Comparison of ENCODE assay signal across 25 mouse cellular contexts in genomic region chr10:120901746-120902145, GRCm38 (mm10). TPM values are rescaled to one million over a fixed set of nuclear protein-coding genes. Genes with fewer than 3 reads are reported as not detected.
DNase-seq lines count a peak whose midpoint lies in the region; ATAC-seq and TF ChIP-seq lines count a peak whose summit lies in the region.
"Had no signal": no experiment of that assay in that cellular context is flagged by ENCODE, and none has a peak within 500 bp of the region (broad histone marks: within the 10 kb centered on the region; RNA-seq: fewer than 3 reads in every experiment).

No protein-coding gene starts in this region.

- ATAC-seq in heart, embryonic 12.5 days (ENCODE audit: insufficient number of reproducible peaks, low FRiP score) = no peak
- ATAC-seq in intestine, embryonic 16.5 days = no peak
- ATAC-seq in intestine, embryonic 15.5 days = no peak
- ATAC-seq in lung, embryonic 16.5 days (ENCODE audit: low read depth) = no peak; the same call in none of the 2 replicates
- ATAC-seq in lung, postnatal 0 days = no peak
- ATAC-seq: CD4-positive, CD25-positive, alpha-beta regulatory T cell, adult 4 months; forebrain, embryonic 14.5 days had no signal

- H3K27ac ChIP-seq in heart, embryonic 12.5 days (ENCODE audit: poor library complexity, severe bottlenecking) = no peak overlapping the region
- H3K27ac ChIP-seq in intestine, embryonic 16.5 days (ENCODE audit: low read length) = 0 out of 2 replicates have a peak overlapping the region, but pooled peaks have one; percentile 23
- no peak overlapping the region for H3K27ac ChIP-seq in intestine, embryonic 15.5 days
- H3K27ac ChIP-seq in lung, embryonic 16.5 days (ENCODE audit: low read length) = peak overlapping the region; percentile 15; the same call in 1 of the 2 replicates
- H3K27ac ChIP-seq in lung, postnatal 0 days (ENCODE audit: low read length) = no peak overlapping the region
- H3K27ac ChIP-seq: embryonic facial prominence, embryonic 15.5 days; forebrain, embryonic 10.5 days; gastrocnemius, adult 2 months; hindbrain, embryonic 13.5 days had no signal

- H3K27me3 ChIP-seq in heart, embryonic 12.5 days (replicated peaks) = no peaks in the 10 kb centered on the region
- H3K27me3 ChIP-seq in intestine, embryonic 16.5 days (replicated peaks; ENCODE audit: control insufficient read depth, insufficient read depth, low read length) = peaks cover 5% of the 10 kb centered on the region; the same call in 1 of the 2 replicates
- peaks cover 7% of the 10 kb centered on the region; the same call in 1 of the 2 replicates for H3K27me3 ChIP-seq in intestine, embryonic 15.5 days (replicated peaks)
- H3K27me3 ChIP-seq in lung, embryonic 16.5 days (ENCODE audit: control insufficient read depth, insufficient read depth, low read depth, low read length) = no peaks in the 10 kb centered on the region
- no peaks in the 10 kb centered on the region for H3K27me3 ChIP-seq in lung, postnatal 0 days (replicated peaks; ENCODE audit: insufficient read depth, low read length)
- H3K27me3 ChIP-seq: embryonic facial prominence, embryonic 15.5 days; heart, embryonic 13.5 days had no signal

- no peak overlapping the region for H3K4me3 ChIP-seq in heart, embryonic 12.5 days
- no peak overlapping the region for H3K4me3 ChIP-seq in intestine, embryonic 16.5 days (ENCODE audit: low read length)
- no peak overlapping the region for H3K4me3 ChIP-seq in intestine, embryonic 15.5 days (replicated peaks)
- H3K4me3 ChIP-seq in lung, embryonic 16.5 days (ENCODE audit: low read length) = no peak overlapping the region
- H3K4me3 ChIP-seq in lung, postnatal 0 days (ENCODE audit: low read depth, low read length) = no peak overlapping the region
- H3K4me3 ChIP-seq: embryonic facial prominence, embryonic 15.5 days; erythroblast, embryonic 14.5 days; forebrain, embryonic 10.5 days; gastrocnemius, adult 2 months; heart, embryonic 13.5 days; hindbrain, embryonic 13.5 days had no signal

- H3K4me2 ChIP-seq in heart, embryonic 12.5 days = no peak overlapping the region
- H3K4me2 ChIP-seq in intestine, embryonic 16.5 days (ENCODE audit: low read depth, low read length) = no peak overlapping the region
- no peak overlapping the region for H3K4me2 ChIP-seq in intestine, embryonic 15.5 days (replicated peaks)
- no peak overlapping the region for H3K4me2 ChIP-seq in lung, embryonic 16.5 days (ENCODE audit: low read depth, low read length)
- H3K4me2 ChIP-seq in lung, postnatal 0 days (replicated peaks; ENCODE audit: low read depth, low read length) = no peak overlapping the region
- H3K4me2 ChIP-seq: embryonic facial prominence, embryonic 15.5 days; hindbrain, embryonic 13.5 days had no signal

- WGBS in heart, embryonic 12.5 days = 55% methylated on average over 9 of the region's 9 CpGs
- 53% methylated on average over 9 of the region's 9 CpGs for WGBS in intestine, embryonic 16.5 days
- 56% methylated on average over 9 of the region's 9 CpGs for WGBS in intestine, embryonic 15.5 days
- WGBS in lung, embryonic 16.5 days = 32% methylated on average over 9 of the region's 9 CpGs
- 55% methylated on average over 9 of the region's 9 CpGs for WGBS in lung, postnatal 0 days

- DNase-seq in heart, adult 11 months = peak; percentile 84
- DNase-seq in lung, postnatal 0 days (ENCODE audit: low spot score) = no peak
- peak; percentile 94 for DNase-seq in MN1 (ENCODE audit: low spot score)
- DNase-seq: adrenal gland, postnatal 10 days; B cell, adult 2 months; cerebellum, adult 11 months; cerebellum, adult 8-10 months; cerebellum, postnatal 14 days; embryo, embryonic 11 days; gastrocnemius, adult 2 months; gastrocnemius, postnatal 25 days; heart, postnatal 10 days; heart, postnatal 4 days had no signal

- no peak for TF ChIP-seq EP300 in lung, postnatal 0 days (IDR thresholded peaks at IDR 0.05)

- no peaks in the 10 kb centered on the region for H3K9me3 ChIP-seq in heart, embryonic 12.5 days (replicated peaks)
- no peaks in the 10 kb centered on the region for H3K9me3 ChIP-seq in intestine, embryonic 16.5 days (ENCODE audit: control insufficient read depth, low read length)
- H3K9me3 ChIP-seq in intestine, embryonic 15.5 days = no peaks in the 10 kb centered on the region
- H3K9me3 ChIP-seq in lung, embryonic 16.5 days (ENCODE audit: control insufficient read depth, low read length) = no peaks in the 10 kb centered on the region
- H3K9me3 ChIP-seq in lung, postnatal 0 days (ENCODE audit: low read length) = no peaks in the 10 kb centered on the region
- H3K9me3 ChIP-seq: embryonic facial prominence, embryonic 15.5 days; heart, embryonic 13.5 days had no signal

- no peak overlapping the region for H3K9ac ChIP-seq in heart, embryonic 12.5 days
- no peak overlapping the region for H3K9ac ChIP-seq in intestine, embryonic 16.5 days (ENCODE audit: low read depth, low read length)
- no peak overlapping the region for H3K9ac ChIP-seq in intestine, embryonic 15.5 days
- no peak overlapping the region for H3K9ac ChIP-seq in lung, embryonic 16.5 days (ENCODE audit: low read length)
- H3K9ac ChIP-seq in lung, postnatal 0 days (replicated peaks; ENCODE audit: low read depth) = no peak overlapping the region
- H3K9ac ChIP-seq: embryonic facial prominence, embryonic 15.5 days; heart, embryonic 13.5 days; hindbrain, embryonic 13.5 days had no signal

- H3K36me3 ChIP-seq in heart, embryonic 12.5 days = peaks cover 11% of the 10 kb centered on the region
- no peaks in the 10 kb centered on the region for H3K36me3 ChIP-seq in intestine, embryonic 16.5 days (ENCODE audit: control insufficient read depth, insufficient read depth, low read length)
- H3K36me3 ChIP-seq in intestine, embryonic 15.5 days = no peaks in the 10 kb centered on the region
- H3K36me3 ChIP-seq in lung, embryonic 16.5 days (ENCODE audit: control insufficient read depth, insufficient read depth, low read length) = no peaks in the 10 kb centered on the region
- H3K36me3 ChIP-seq in lung, postnatal 0 days (ENCODE audit: insufficient read depth, low read length) = no peaks in the 10 kb centered on the region
- H3K36me3 ChIP-seq: embryonic facial prominence, embryonic 15.5 days; forebrain, embryonic 10.5 days; G1E had no signal

- peaks cover 35% of the 10 kb centered on the region for H3K4me1 ChIP-seq in heart, embryonic 12.5 days (replicated peaks)
- peaks cover 7% of the 10 kb centered on the region; the same call in 1 of the 2 replicates for H3K4me1 ChIP-seq in intestine, embryonic 16.5 days (ENCODE audit: control insufficient read depth, insufficient read depth, low read length)
- 0 out of 2 replicates have a peak, but pooled peaks cover 7% of the 10 kb centered on the region for H3K4me1 ChIP-seq in intestine, embryonic 15.5 days (replicated peaks)
- H3K4me1 ChIP-seq in lung, embryonic 16.5 days (replicated peaks; ENCODE audit: control insufficient read depth, insufficient read depth, low read length) = peaks cover 27% of the 10 kb centered on the region
- H3K4me1 ChIP-seq in lung, postnatal 0 days (ENCODE audit: insufficient read depth, low read depth, low read length) = no peaks in the 10 kb centered on the region; the same call in 1 of the 2 replicates

- TF ChIP-seq CTCF in lung, postnatal 0 days (IDR thresholded peaks at IDR 0.05) = no peak

RNA-seq across cellular contexts. Expression of gene Msrb3, which starts 2.8 kb away (rescaled TPM):
- 24.1 and 25.9 TPM in 2 replicates for polyA plus RNA-seq in heart, embryonic 12.5 days (2016; fragmentation: Nextera tagmentation; extraction: Ambion mirVana)
- polyA plus RNA-seq in intestine, embryonic 16.5 days (2015; fragmentation: Nextera tagmentation; extraction: Ambion mirVana) = 11.2 and 14.0 TPM in 2 replicates
- 13.1 and 16.6 TPM in 2 replicates for polyA plus RNA-seq in intestine, embryonic 15.5 days (2015; fragmentation: Nextera tagmentation; extraction: Ambion mirVana)
- polyA plus RNA-seq in lung, embryonic 16.5 days (2015; fragmentation: Nextera tagmentation; extraction: Ambion mirVana) = 12.4 and 14.0 TPM in 2 replicates
- polyA plus RNA-seq in lung, postnatal 0 days (2015; fragmentation: Nextera tagmentation; extraction: Ambion mirVana) = 18.5 and 18.8 TPM in 2 replicates
- polyA plus RNA-seq: erythroblast, embryonic 14.5 days; G1E had no signal

Comparison
In these comparisons a context has a peak if more than half of its experiments do, and no peak if none do; other contexts are left out.
1. H3K27ac ChIP-seq: peak in intestine, embryonic 16.5 days (single experiment) and lung, embryonic 16.5 days (single experiment); none in heart, embryonic 12.5 days (single experiment), intestine, embryonic 15.5 days (single experiment) and lung, postnatal 0 days (single experiment).